Mouse (Mus musculus): ENCODE data around the gene Atp6v1b1.

- TF ChIP-seq POLR2A (IDR thresholded peaks at IDR 0.05; ENCODE audit: borderline replicate concordance, control insufficient read depth, low read depth, low read length) (peak; percentile 65; the same call in 1 of the 2 replicates), CTCF (IDR thresholded peaks at IDR 0.05; ENCODE audit: control insufficient read depth, insufficient read depth, low read length) (peak; percentile 88)
These were observed 33.0 kb downstream of the Atp6v1b1 start, which contains the start of gene Tex261 for GRCm38 (mm10) chr6:83775638-83776293.

Data from bone marrow, adult 2 months (tissue).